Mouse (Mus musculus): ENCODE measurements around the gene AI661453.

Gene AI661453

DNA sequence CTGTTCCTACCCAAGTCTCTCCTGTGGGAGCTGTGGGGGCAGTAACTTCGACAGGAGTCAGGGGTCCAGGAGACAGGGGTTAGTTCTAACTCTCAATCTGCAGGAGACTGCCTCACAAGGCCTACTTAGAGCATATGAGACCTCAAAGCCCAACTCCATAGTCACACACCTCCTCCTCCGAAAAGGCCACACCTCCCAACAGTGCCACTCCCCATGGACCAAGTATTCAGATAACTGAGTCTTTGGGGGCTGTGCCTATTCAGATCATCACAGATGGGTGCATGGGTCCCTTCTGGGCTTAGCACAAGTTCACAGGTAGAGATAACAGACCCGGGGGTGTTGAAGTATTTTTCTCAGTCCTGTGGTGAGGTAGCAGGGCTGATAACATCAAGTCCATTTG, 25.3 kb downstream of the AI661453 start:
- in situ Hi-C loops (cut with MboI; ENCODE audit: low pct_unique_long_range_greater_than_20kb in 1 of 2, low sequenced_read_pairs in 2 of 2, unreplicated experiment in 1 of 2): no loop called here

GRCm38 (mm10) chr17:47462209-47462608, 25.8 kb downstream of the AI661453 start:
- in situ Hi-C loops (cut with MboI; ENCODE audit: low pct_unique_long_range_greater_than_20kb in 1 of 2, low sequenced_read_pairs in 2 of 2, unreplicated experiment in 1 of 2): no loop called here

DNA sequence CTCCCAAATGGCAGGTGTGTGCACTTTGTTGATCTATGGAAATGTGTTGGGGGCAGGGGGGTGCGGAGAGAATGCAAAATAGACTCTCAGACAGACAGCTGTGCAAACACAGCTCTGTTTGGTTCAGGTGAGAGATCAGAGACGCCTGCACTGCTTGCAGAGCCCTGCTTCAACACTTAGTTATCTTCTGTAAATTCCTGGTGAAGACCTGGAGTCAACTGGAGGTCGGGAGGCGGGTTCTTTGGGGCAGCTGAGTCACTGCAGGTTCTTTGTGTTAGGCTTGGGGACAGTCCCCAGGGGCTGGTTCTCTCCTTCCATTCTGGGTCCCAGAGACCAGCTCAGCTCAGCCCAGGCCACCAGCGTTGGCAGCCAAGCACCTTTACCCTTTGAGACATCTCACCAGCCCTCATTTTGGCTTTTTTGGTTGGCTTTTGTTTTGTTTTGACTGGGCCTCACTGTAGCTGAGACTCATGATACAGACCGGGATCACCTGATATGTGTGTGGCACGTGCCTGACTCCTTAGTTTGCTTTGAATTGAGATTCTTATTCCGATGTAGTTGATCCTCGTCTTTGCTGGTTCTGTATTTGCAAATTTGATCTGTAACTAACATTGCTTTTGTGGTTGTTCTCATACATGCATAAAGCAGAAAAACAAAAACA, 26.4 kb downstream of the AI661453 start:
- in situ Hi-C loops (cut with MboI; ENCODE audit: low pct_unique_long_range_greater_than_20kb in 1 of 2, low sequenced_read_pairs in 2 of 2, unreplicated experiment in 1 of 2): no loop called here

DNA sequence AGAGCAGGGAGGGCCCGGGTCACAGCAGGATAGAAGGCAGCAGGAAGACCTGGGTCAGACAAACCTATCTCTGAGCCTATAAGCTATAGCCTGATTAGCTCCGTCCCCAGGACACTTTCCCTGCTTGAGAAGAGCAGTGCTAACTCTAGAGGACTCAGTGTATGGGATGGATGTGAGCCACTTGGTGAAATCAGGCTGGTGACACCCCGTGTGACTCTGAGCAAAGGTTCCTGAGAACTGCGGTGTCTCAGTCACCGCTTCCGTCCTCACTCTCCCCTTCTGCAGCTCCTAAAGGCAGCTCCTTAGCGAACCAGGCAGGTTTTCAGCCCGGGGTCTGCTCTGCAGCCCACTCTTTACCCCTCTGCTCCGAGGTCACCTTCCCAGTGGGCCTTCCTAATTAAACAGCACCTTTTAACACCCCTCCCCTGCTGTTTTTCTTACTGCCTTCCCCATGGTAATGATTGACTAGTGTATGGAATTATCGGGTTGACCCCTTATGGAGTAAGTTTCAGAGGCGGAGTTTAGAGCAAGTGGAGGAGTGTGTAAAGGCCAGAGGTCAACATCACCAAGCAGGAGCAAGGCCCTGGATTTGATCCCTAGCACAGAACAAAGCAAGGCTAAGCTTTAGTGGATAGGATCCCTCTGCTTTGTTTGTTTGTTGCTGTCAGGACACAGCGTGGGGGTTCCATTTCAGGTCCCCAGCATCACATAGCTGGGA, 28.0 kb downstream of the AI661453 start:
- in situ Hi-C loops (cut with MboI; ENCODE audit: low pct_unique_long_range_greater_than_20kb in 1 of 2, low sequenced_read_pairs in 2 of 2, unreplicated experiment in 1 of 2): no loop called here

- in situ Hi-C loops (cut with MboI; ENCODE audit: low pct_unique_long_range_greater_than_20kb in 1 of 2, low sequenced_read_pairs in 2 of 2, unreplicated experiment in 1 of 2): no loop called here
Measured at GRCm38 (mm10) chr17:47465016-47465415, 28.6 kb downstream of the AI661453 start.

- in situ Hi-C loops (cut with MboI; ENCODE audit: low pct_unique_long_range_greater_than_20kb in 1 of 2, low sequenced_read_pairs in 2 of 2, unreplicated experiment in 1 of 2): no loop called here
Measured at GRCm38 (mm10) chr17:47466284-47466683, 29.9 kb downstream of the AI661453 start.

DNA sequence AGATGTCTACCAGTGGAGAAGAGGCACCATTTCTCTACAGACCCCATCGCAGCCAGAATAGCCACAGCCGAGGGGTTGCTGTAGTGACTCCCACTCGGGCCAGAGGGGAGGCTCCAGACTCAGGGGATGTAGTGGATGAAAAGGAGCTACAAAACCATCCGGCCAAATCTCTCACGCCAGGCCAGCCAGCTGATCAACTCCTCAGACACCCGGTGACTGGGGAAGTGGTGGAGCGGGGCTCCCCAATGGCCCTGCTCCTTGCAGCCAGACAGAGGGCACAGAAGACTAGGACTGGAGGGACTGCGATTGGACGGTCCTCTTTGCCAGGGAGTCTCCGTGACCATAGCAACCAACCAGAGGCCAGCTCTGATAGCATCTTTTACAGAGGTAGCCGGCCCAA, 31.2 kb downstream of the AI661453 start:
- in situ Hi-C loops (cut with MboI; ENCODE audit: low pct_unique_long_range_greater_than_20kb in 1 of 2, low sequenced_read_pairs in 2 of 2, unreplicated experiment in 1 of 2): no loop called here

GRCm38 (mm10) chr17:47468063-47468462, 31.6 kb downstream of the AI661453 start:
- in situ Hi-C loops (cut with MboI; ENCODE audit: low pct_unique_long_range_greater_than_20kb in 1 of 2, low sequenced_read_pairs in 2 of 2, unreplicated experiment in 1 of 2): no loop called here

- in situ Hi-C loops (cut with MboI; ENCODE audit: low pct_unique_long_range_greater_than_20kb in 1 of 2, low sequenced_read_pairs in 2 of 2, unreplicated experiment in 1 of 2): no loop called here
Measured at GRCm38 (mm10) chr17:47468466-47468865, 32.1 kb downstream of the AI661453 start.

- in situ Hi-C loops (cut with MboI; ENCODE audit: low pct_unique_long_range_greater_than_20kb in 1 of 2, low sequenced_read_pairs in 2 of 2, unreplicated experiment in 1 of 2): no loop called here
Measured at GRCm38 (mm10) chr17:47469642-47470041, 33.2 kb downstream of the AI661453 start.

GRCm38 (mm10) chr17:47470121-47470520, 33.7 kb downstream of the AI661453 start:
- in situ Hi-C loops (cut with MboI; ENCODE audit: low pct_unique_long_range_greater_than_20kb in 1 of 2, low sequenced_read_pairs in 2 of 2, unreplicated experiment in 1 of 2): no loop called here

- in situ Hi-C loops (cut with MboI; ENCODE audit: low pct_unique_long_range_greater_than_20kb in 1 of 2, low sequenced_read_pairs in 2 of 2, unreplicated experiment in 1 of 2): no loop called here
Measured at GRCm38 (mm10) chr17:47470686-47471085, 34.3 kb downstream of the AI661453 start.

DNA sequence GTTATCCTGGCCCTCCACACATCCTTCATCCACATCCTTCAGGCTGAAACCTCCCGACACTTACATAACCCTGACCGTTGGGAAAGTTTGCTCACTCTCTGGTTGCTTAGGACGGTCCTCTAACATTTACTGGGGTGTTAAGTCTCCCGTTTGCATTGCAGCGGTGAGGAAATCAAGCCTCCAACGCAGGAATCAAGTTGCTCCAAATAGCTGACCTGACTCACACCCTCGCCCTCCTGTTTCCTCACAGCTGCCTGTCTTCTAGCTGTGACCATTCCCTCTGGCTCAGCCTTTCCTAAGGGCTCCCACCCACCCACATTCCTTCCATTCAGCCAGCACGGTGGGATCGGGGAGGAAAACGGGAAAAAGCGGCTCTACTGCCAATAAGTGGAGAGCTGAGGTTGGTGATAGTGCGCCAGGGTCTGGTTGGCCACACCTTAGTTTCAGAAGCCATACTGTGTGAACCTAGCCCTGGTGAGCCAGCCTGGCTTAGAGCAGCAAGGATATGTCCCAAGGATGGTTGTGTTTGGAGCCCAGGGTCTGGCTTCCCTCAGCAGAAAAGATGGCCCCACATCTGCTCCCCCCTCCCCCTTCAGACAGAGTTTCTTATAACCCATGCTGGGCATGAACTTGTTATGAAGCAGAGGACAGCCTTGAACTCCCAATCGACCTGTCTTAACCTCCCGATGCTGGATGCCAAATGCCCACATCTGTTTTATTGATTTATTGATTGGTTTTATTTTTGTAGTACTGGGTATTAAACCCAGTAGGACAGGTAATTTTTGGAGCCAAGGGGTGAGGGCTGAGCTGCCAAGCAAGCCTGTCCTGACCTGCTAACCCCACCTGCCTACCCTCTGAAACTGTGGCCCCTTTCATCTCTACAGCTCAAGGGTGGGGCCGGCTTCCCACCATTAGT, 36.3 kb downstream of the AI661453 start:
- in situ Hi-C loops (cut with MboI; ENCODE audit: low pct_unique_long_range_greater_than_20kb in 1 of 2, low sequenced_read_pairs in 2 of 2, unreplicated experiment in 1 of 2): no loop called here

DNA sequence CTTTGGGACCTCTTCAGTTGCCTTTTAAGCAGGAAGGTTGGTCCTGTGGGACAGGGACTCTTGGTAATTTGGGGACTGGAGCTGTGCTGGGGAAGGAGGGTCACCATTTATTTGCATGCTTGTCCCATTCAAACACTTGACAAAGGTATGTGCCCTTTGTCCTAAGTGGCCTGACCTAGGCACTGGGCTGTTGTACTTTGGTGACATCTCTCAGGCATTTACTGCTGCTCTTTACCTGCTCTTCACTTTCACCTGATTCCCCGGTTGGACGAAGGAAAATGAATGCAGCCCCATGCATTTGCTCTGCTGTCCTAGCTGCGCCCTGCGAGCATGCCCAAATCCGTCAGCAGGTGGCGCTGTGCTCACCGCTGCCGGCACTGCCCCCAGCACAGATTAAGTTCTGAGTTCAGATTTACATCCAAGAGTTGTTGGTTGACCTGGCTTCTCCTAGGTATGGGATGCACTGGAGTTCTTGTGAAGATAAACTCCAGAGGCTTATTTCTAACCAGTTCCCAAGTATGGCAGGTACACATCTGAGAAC, 37.1 kb downstream of the AI661453 start:
- in situ Hi-C loops (cut with MboI; ENCODE audit: low pct_unique_long_range_greater_than_20kb in 1 of 2, low sequenced_read_pairs in 2 of 2, unreplicated experiment in 1 of 2): no loop called here

DNA sequence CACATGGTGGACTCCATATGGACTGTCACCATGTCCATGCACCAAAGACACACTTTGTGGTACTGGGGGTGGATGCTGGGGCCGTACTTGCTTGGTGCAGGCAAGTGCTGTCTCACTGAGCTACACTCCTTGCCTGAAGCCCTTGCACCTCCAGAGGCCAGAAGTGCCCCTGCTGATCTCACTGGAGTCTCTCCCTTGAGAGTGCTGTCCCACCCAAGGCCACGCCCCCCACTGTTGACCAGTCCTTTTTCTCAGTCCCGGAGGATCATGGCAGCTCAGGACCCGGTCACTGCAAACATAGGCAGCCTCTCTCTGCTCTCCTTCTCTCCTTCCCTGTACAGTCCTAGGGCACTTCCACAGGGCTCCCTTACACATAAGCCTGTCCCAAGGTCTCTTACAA, 37.8 kb downstream of the AI661453 start:
- in situ Hi-C loops (cut with MboI; ENCODE audit: low pct_unique_long_range_greater_than_20kb in 1 of 2, low sequenced_read_pairs in 2 of 2, unreplicated experiment in 1 of 2): no loop called here

GRCm38 (mm10) chr17:47475181-47475580, 38.8 kb downstream of the AI661453 start:
- in situ Hi-C loops (cut with MboI; ENCODE audit: low pct_unique_long_range_greater_than_20kb in 1 of 2, low sequenced_read_pairs in 2 of 2, unreplicated experiment in 1 of 2): no loop called here

GRCm38 (mm10) chr17:47475714-47476113, 39.3 kb downstream of the AI661453 start:
- in situ Hi-C loops (cut with MboI; ENCODE audit: low pct_unique_long_range_greater_than_20kb in 1 of 2, low sequenced_read_pairs in 2 of 2, unreplicated experiment in 1 of 2): no loop called here

DNA sequence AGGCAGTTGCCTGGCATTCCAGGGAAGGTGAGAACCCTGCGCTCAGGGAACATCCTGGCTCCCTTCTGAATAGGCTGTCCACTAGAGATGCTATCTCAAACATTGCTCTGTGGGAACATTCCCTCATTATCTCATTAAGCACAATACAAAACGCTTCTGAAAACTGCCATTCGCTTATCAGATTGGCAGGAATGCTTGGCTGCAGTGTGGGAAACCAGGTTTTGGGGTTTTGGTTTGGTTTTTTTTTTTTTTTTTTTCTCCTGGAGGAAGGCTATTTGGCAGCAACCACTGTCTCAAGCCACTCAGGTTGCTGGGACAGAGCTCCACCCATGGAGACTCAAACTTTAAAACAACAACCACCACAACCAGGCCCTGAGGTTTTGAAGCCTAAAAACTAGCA, 43.5 kb downstream of the AI661453 start:
- in situ Hi-C loops (cut with MboI; ENCODE audit: low pct_unique_long_range_greater_than_20kb in 1 of 2, low sequenced_read_pairs in 2 of 2, unreplicated experiment in 1 of 2): no loop called here

- in situ Hi-C loops (cut with MboI; ENCODE audit: low pct_unique_long_range_greater_than_20kb in 1 of 2, low sequenced_read_pairs in 2 of 2, unreplicated experiment in 1 of 2): no loop called here
Measured at GRCm38 (mm10) chr17:47482401-47482800, 46.0 kb downstream of the AI661453 start.

Data from mouse embryonic stem cell (cell line).